Mouse (Mus musculus): ENCODE data around the gene Kif26b.

The Kif26b gene

DNA sequence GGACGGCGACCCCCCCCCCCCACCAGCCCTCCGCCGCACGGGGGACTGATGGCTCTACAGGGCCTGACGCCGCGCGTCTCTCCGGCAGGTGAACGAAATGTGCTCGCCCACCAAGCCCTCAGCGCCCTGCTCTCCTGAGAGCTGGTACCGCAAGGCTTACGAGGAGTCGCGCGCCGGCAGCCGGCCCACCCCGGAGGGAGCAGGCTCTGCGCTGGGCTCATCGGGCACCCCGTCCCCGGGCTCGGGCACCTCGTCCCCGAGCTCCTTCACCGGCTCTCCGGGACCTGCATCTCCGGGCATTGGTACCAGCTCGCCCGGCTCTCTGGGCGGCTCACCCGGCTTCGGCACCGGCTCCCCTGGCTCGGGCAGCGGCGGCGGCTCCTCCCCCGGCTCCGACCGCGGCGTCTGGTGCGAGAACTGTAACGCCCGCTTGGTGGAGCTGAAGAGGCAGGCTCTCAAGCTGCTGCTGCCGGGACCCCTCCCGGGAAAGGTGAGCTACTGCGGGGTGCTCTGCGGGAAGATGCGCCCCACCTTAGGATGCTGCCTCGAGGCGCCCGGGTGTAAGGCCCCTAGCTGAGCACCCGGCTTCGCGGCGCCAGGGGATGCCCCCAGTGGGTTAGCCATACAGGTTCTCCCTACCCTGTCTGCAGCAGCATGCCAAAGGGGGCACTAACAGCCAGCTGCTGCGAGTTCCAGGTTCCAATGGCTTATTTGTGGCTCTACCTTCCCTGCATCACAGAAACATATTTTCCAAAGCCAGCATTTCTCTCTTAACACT, 1.6 kb downstream of the Kif26b start:
- in situ Hi-C loops (cut with MboI; ENCODE audit: low sequenced_read_pairs) = loop anchor here (25.0 kb wide), 2 partner anchors 607 to 957 kb away; no protein-coding TSS in a partner anchor

DNA sequence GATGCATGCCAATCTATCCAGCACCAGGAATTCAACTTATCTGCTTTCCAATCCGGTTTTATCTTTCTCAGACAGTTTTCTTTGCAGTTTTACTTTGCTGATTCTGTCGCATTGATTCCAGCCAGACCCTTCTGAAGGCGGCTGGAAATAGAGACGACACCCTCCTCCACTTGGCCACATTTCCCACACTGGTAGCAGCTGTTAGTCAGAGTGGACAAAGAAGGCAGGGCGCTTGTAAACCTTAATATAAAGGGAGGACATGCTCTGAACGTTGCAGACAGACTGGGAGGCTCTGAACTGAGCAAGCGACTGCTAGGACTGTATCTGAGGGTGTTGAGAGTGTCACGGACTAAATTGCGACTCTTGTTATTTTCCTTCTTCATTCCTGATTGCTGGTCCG, 11.3 kb downstream of the Kif26b start:
- in situ Hi-C loops (cut with MboI; ENCODE audit: low sequenced_read_pairs) = loop anchor here (25.0 kb wide), 2 partner anchors 597 to 947 kb away; no protein-coding TSS in a partner anchor

GRCm38 (mm10) chr1:178542415-178542814, 13.5 kb downstream of the Kif26b start:
- in situ Hi-C loops (cut with MboI; ENCODE audit: low sequenced_read_pairs) = loop anchor here (25.0 kb wide), 2 partner anchors 595 to 945 kb away; no protein-coding TSS in a partner anchor

GRCm38 (mm10) chr1:178542990-178543944, 14.3 kb downstream of the Kif26b start:
- in situ Hi-C loops (cut with MboI; ENCODE audit: low sequenced_read_pairs) = loop anchor here (25.0 kb wide), 2 partner anchors 594 to 944 kb away; no protein-coding TSS in a partner anchor

- in situ Hi-C loops (cut with MboI; ENCODE audit: low sequenced_read_pairs) = loop anchor here (25.0 kb wide), 2 partner anchors 593 to 943 kb away; no protein-coding TSS in a partner anchor
Observed at GRCm38 (mm10) chr1:178544585-178544984, 15.7 kb downstream of the Kif26b start.

DNA sequence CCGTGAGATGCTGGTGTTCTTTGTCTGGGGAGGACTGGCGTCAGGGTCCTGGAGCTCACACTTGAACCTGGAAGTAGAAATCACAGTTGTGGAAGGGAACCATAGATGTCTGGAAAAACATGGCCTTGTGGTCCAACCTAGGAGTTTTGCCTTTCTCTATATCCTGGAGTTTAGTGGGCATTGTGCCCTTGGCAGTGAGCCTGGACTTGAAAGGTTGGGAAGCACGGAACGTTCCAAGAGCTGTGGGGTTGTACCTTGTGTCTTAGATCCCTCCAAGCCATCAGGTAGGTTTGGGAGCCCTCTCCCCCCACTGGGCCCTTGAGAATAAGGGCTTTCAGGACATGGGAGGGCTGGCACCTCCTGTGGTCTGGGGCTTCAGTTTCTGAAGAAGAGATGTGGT, 20.7 kb downstream of the Kif26b start:
- in situ Hi-C loops (cut with MboI; ENCODE audit: low sequenced_read_pairs) = loop anchor here (25.0 kb wide), 2 partner anchors 588 to 938 kb away; no protein-coding TSS in a partner anchor

- in situ Hi-C loops (cut with MboI; ENCODE audit: low sequenced_read_pairs) = no loop called here
Observed at GRCm38 (mm10) chr1:178550477-178551047, 21.6 kb downstream of the Kif26b start.

DNA sequence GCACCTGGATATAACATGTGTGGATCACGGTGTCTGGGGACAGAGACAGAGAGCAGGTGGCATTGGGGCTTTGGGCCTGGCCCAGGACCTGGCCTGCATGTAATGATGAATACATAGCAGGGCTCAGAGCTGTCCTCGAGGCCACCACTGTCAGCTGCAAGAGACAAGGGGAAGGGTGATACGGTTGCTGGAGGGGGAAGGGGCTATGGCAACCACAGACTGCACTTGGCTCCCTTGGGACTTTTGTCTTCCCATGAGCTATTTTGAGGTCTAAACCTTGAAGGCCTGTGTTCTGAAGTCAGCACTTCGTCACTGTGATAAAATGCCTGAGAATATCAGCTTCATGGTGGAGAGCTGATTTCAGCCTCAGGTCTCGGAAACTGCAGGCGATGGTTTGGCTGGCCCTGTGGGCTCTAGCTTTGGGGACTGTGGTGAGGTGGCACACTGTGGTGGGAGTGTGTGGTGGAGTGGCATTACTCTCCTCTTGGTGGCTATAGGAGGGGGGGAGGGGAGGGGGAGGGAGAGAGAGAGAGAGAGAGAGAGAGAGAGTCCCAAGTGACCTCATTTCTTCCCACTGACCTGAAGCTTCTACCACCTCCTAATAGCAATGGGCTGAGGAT, 23.5 kb downstream of the Kif26b start:
- in situ Hi-C loops (cut with MboI; ENCODE audit: low sequenced_read_pairs) = no loop called here

DNA sequence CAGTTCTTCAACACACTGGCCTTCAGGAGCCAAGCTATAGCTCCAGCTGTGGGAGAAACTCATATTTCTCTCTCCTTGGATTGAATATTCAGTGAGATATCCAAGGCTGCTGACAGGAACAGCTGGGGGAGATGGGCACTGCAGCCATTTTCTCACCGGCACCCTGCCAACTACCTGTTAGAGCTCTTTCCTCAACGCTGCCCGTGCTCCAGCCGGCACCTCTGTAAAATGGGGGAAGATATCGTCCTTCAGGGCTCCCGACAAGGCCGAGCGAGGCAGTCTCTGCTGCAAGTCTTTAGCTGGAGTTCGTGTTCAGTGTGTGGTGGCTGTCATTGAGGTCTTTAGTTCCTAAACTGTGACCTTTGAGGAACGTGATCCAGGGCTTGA, 24.0 kb downstream of the Kif26b start:
- in situ Hi-C loops (cut with MboI; ENCODE audit: low sequenced_read_pairs) = no loop called here

DNA sequence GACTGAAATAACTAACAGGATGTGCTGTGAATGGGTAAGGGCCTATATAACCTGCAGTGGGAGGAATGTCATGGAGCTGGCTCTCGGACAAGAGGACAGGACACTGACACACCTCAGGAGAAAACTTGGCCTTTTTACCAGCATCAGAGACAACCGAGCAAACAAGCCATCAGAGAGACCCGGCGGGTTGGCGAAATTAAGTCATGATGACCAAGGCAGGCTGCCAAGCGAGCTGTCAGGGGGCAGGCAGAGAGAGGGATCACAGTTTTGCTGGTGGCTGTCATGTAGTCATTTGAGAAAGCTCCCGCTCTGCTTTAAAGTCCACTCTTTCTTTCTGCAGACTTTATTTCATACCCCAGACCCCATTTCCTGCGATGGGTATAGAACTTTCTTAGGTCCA, 27.3 kb downstream of the Kif26b start:
- in situ Hi-C loops (cut with MboI; ENCODE audit: low sequenced_read_pairs) = no loop called here

DNA sequence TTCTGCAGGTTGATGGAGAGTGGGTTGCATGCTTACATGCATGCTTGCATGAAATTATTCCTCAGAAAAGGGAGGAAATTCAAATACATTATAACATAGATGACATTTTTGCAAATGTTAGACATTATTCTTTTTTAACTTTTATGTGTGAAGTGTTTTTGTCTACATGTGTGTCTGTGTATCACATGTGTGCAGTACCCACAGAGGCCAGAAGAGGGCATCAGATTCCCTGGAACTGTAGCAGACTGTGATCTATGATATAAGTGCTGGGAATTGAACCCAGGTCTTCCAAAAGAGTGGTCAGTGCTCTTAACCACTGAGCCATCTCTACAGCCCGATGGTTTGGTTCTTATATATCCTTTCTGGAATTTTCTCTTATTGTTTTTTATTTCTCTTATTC, 31.1 kb downstream of the Kif26b start:
- in situ Hi-C loops (cut with MboI; ENCODE audit: low sequenced_read_pairs) = no loop called here

- in situ Hi-C loops (cut with MboI; ENCODE audit: low sequenced_read_pairs) = no loop called here
Observed at GRCm38 (mm10) chr1:178563834-178564233, 34.9 kb downstream of the Kif26b start.

DNA sequence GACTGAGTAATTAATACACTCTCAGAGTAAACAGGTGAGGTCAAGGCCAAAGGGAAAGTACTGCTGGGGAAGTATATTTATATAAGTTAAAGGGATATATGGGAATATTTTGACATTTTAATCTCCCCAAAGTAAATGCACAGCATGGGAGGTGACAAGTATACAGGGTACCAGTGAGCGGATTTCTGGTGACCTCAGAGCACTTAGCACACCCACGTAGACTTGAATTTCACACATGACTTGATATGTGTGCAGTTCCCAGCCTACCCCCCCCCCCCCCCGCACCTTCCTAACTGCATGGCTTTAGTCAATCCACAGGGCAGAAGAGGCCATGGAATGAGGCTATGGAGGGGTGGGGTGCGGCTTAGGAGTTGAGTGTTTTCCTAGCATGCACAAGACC, 35.9 kb downstream of the Kif26b start:
- in situ Hi-C loops (cut with MboI; ENCODE audit: low sequenced_read_pairs) = no loop called here

GRCm38 (mm10) chr1:178568551-178569545, 39.9 kb downstream of the Kif26b start:
- in situ Hi-C loops (cut with MboI; ENCODE audit: low sequenced_read_pairs) = no loop called here

- in situ Hi-C loops (cut with MboI; ENCODE audit: low sequenced_read_pairs) = no loop called here
Observed at GRCm38 (mm10) chr1:178571009-178571408, 42.1 kb downstream of the Kif26b start.

DNA sequence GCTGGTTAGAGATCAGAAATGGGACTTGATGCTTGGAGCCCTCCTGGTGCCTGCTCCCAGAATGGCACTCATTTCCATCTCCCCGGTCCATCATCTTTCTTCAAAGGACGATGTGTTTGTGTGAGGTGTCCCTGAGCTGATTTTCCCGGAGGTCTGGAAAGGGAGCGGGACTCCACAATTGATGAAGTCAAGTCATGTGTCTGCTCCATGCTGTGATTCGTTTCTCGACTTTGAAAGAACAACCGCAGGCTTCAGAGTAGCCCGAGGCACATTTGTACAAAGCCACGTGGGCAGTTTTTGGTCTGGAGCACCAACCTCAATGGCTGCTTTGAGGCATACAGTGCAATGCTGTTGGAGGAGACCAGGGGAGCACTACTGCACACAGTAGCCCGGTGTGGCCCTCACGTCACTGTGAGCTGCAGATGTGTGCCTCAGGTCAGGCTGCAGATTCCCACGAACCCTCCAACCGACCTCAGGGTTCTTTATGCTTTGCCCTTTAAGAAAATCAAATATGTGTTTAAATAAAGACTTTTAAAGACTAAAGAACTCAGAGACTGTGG, 43.0 kb downstream of the Kif26b start:
- in situ Hi-C loops (cut with MboI; ENCODE audit: low sequenced_read_pairs) = no loop called here

- in situ Hi-C loops (cut with MboI; ENCODE audit: low sequenced_read_pairs) = no loop called here
Observed at GRCm38 (mm10) chr1:178573406-178574032, 44.6 kb downstream of the Kif26b start.

DNA sequence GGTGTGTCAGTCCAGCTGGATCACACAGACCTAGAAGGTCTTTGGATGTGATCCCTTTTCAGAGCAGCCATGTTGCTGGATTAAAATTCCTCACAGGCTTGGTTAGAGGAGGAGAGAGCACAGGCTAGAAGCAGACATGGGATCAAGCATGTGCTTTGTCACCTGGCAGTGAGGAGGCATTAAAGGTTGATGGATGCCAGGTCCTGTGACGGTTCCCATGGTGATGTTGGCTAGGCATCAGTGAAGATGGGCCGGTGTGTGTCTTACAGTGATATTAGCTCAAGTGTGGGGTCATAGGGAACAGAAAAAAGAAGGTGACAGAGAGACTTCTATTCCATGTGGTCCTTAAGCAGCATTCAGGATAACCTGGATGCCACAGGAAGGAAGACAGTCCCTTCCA, 46.8 kb downstream of the Kif26b start:
- in situ Hi-C loops (cut with MboI; ENCODE audit: low sequenced_read_pairs) = no loop called here

GRCm38 (mm10) chr1:178576926-178577325, 48.0 kb downstream of the Kif26b start:
- in situ Hi-C loops (cut with MboI; ENCODE audit: low sequenced_read_pairs) = no loop called here
